Mouse (Mus musculus): ENCODE data around the gene Slc45a1.

GRCm38 (mm10) chr4:150685778-150686493 is 34.0 kb upstream of the Slc45a1 start:
- TF ChIP-seq CTCF (IDR thresholded peaks at IDR 0.05; ENCODE audit: borderline replicate concordance, insufficient read depth, low read length) (no peak), POLR2A (IDR thresholded peaks at IDR 0.05; ENCODE audit: low read depth, low read length) (no peak)
